Mouse (Mus musculus): ENCODE results near the gene Wnt7b. TPM values are rescaled to one million over a fixed set of nuclear protein-coding genes. Genes with fewer than 3 reads are reported as not detected.

The Wnt7b gene
- total RNA-seq, 1 experiment: 11.2 TPM

- Histone ChIP-seq H3K9ac (ENCODE audit: insufficient read depth, low read depth, low read length, poor library complexity, severe bottlenecking) (no peak overlapping the region), H3K27ac (ENCODE audit: insufficient read depth, low read depth, low read length, poor library complexity, severe bottlenecking) (no peak overlapping the region), H3K9me3 (ENCODE audit: control insufficient read depth, insufficient read depth, low read depth, low read length) (no peaks in the 10 kb centered on the region), H3K36me3 (ENCODE audit: control insufficient read depth, insufficient read depth, low read length, poor library complexity, severe bottlenecking) (no peaks in the 10 kb centered on the region), H3K4me3 (ENCODE audit: insufficient read depth in 1 of 2, low read depth in 1 of 2, low read length in 2 of 2, poor library complexity in 1 of 2, severe bottlenecking in 1 of 2) (no peak overlapping the region), H3K4me1 (ENCODE audit: control insufficient read depth in 2 of 2, insufficient read depth in 2 of 2, low read length in 2 of 2, poor library complexity in 1 of 2) (peaks cover 1 to 23% of the 10 kb centered on the region in 2 experiments; a peak in 2 of 4 replicates)
- no peak for DNase-seq (ENCODE audit: low read depth, low spot score)
- TF ChIP-seq ZC3H11A (IDR thresholded peaks at IDR 0.05; ENCODE audit: borderline replicate concordance, low read depth, low read length) (no peak), HCFC1 (IDR thresholded peaks at IDR 0.05; ENCODE audit: borderline replicate concordance, insufficient read depth, low read length) (no peak), ZNF384 (IDR thresholded peaks at IDR 0.05; ENCODE audit: low read depth, low read length) (no peak), MAFK (IDR thresholded peaks at IDR 0.05; ENCODE audit: insufficient read depth, low read depth, low read length) (no peak), CHD2 (IDR thresholded peaks at IDR 0.05; ENCODE audit: low read depth, low read length) (no peak)
- in situ Hi-C loops (cut with MboI; ENCODE audit: low sequenced_read_pairs in 2 of 2, unreplicated experiment in 2 of 2): no loop called here
Measured at GRCm38 (mm10) chr15:85603422-85603821, 21.1 kb upstream of the Wnt7b start.

GRCm38 (mm10) chr15:85602733-85603132, 20.5 kb upstream of the Wnt7b start:
- Histone ChIP-seq H3K36me3 (ENCODE audit: control insufficient read depth, insufficient read depth, low read length, poor library complexity, severe bottlenecking) (no peaks in the 10 kb centered on the region), H3K4me3 (ENCODE audit: insufficient read depth in 1 of 2, low read depth in 1 of 2, low read length in 2 of 2, poor library complexity in 1 of 2, severe bottlenecking in 1 of 2) (no peak overlapping the region), H3K4me1 (ENCODE audit: control insufficient read depth in 2 of 2, insufficient read depth in 2 of 2, low read length in 2 of 2, poor library complexity in 1 of 2) (peaks cover 1 to 23% of the 10 kb centered on the region in 2 experiments; a peak in 2 of 4 replicates), H3K9ac (ENCODE audit: insufficient read depth, low read depth, low read length, poor library complexity, severe bottlenecking) (no peak overlapping the region), H3K9me3 (ENCODE audit: control insufficient read depth, insufficient read depth, low read depth, low read length) (no peaks in the 10 kb centered on the region), H3K27ac (ENCODE audit: insufficient read depth, low read depth, low read length, poor library complexity, severe bottlenecking) (no peak overlapping the region)
- DNase-seq (ENCODE audit: low read depth, low spot score): no peak
- TF ChIP-seq ZC3H11A (IDR thresholded peaks at IDR 0.05; ENCODE audit: borderline replicate concordance, low read depth, low read length): no peak
- no peak for TF ChIP-seq HCFC1 (IDR thresholded peaks at IDR 0.05; ENCODE audit: borderline replicate concordance, insufficient read depth, low read length)
- no peak for TF ChIP-seq CHD2 (IDR thresholded peaks at IDR 0.05; ENCODE audit: low read depth, low read length)
- no peak for TF ChIP-seq MAFK (IDR thresholded peaks at IDR 0.05; ENCODE audit: insufficient read depth, low read depth, low read length)
- no peak for TF ChIP-seq ZNF384 (IDR thresholded peaks at IDR 0.05; ENCODE audit: low read depth, low read length)
- in situ Hi-C loops (cut with MboI; ENCODE audit: low sequenced_read_pairs in 2 of 2, unreplicated experiment in 2 of 2): no loop called here

GRCm38 (mm10) chr15:85602021-85602420, 19.7 kb upstream of the Wnt7b start:
- H3K9me3 ChIP-seq (ENCODE audit: control insufficient read depth, insufficient read depth, low read depth, low read length): no peaks in the 10 kb centered on the region
- in situ Hi-C loops (cut with MboI; ENCODE audit: low sequenced_read_pairs in 2 of 2, unreplicated experiment in 2 of 2): no loop called here
- peaks cover 1 to 23% of the 10 kb centered on the region in 2 experiments; a peak in 2 of 4 replicates for H3K4me1 ChIP-seq (ENCODE audit: control insufficient read depth in 2 of 2, insufficient read depth in 2 of 2, low read length in 2 of 2, poor library complexity in 1 of 2)
- DNase-seq (ENCODE audit: low read depth, low spot score): no peak
- no peak overlapping the region for H3K27ac ChIP-seq (ENCODE audit: insufficient read depth, low read depth, low read length, poor library complexity, severe bottlenecking)
- H3K4me3 ChIP-seq (ENCODE audit: insufficient read depth in 1 of 2, low read depth in 1 of 2, low read length in 2 of 2, poor library complexity in 1 of 2, severe bottlenecking in 1 of 2): no peak overlapping the region
- TF ChIP-seq CHD2 (IDR thresholded peaks at IDR 0.05; ENCODE audit: low read depth, low read length) (no peak), HCFC1 (IDR thresholded peaks at IDR 0.05; ENCODE audit: borderline replicate concordance, insufficient read depth, low read length) (no peak), ZNF384 (IDR thresholded peaks at IDR 0.05; ENCODE audit: low read depth, low read length) (no peak), ZC3H11A (IDR thresholded peaks at IDR 0.05; ENCODE audit: borderline replicate concordance, low read depth, low read length) (no peak), MAFK (IDR thresholded peaks at IDR 0.05; ENCODE audit: insufficient read depth, low read depth, low read length) (no peak)
- H3K36me3 ChIP-seq (ENCODE audit: control insufficient read depth, insufficient read depth, low read length, poor library complexity, severe bottlenecking): no peaks in the 10 kb centered on the region
- H3K9ac ChIP-seq (ENCODE audit: insufficient read depth, low read depth, low read length, poor library complexity, severe bottlenecking): no peak overlapping the region

DNA sequence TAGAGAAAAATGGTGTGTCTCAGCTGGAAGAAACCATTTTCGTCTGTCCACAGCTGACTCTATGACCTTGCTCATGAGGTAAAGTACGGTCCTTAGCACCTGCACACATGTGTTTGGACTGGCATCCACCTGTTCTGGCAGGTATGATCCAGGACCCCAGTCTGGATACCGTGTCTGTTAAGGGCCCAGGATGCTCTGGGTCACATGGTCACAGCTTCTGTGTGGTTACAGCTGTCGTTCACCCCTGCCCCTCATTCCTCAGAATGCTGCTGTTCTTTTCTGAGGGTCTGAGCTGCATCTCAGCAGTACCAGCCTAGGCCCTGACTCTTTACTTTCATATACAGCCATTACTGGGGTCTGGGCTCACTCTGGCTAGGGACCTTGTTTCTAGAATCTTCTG, 18.9 kb upstream of the Wnt7b start:
- TF ChIP-seq ZC3H11A (IDR thresholded peaks at IDR 0.05; ENCODE audit: borderline replicate concordance, low read depth, low read length) (no peak), ZNF384 (IDR thresholded peaks at IDR 0.05; ENCODE audit: low read depth, low read length) (no peak), HCFC1 (IDR thresholded peaks at IDR 0.05; ENCODE audit: borderline replicate concordance, insufficient read depth, low read length) (no peak), CHD2 (IDR thresholded peaks at IDR 0.05; ENCODE audit: low read depth, low read length) (no peak), MAFK (IDR thresholded peaks at IDR 0.05; ENCODE audit: insufficient read depth, low read depth, low read length) (no peak)
- in situ Hi-C loops (cut with MboI; ENCODE audit: low sequenced_read_pairs in 2 of 2, unreplicated experiment in 2 of 2): no loop called here

DNA sequence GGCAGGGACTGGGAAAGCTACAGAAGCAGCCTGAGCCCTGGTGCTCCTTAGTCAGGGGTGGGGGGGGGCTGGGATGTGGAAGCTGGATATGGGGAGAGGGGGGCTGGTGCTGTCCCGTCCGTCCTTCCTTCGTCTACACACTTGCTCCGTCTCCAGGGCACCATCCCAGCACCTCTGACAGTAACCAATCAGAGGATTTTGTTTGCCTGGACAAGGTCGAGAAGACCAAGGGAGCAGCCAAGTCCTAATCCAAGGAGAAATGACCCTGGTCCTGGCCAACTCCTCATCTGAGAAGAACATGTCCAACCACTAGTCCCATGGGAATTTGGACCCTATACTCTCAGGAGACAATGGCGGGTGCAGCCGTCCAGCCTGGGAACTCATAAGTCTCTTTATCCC, 18.4 kb upstream of the Wnt7b start:
- Histone ChIP-seq H3K9ac (ENCODE audit: insufficient read depth, low read depth, low read length, poor library complexity, severe bottlenecking) (no peak overlapping the region), H3K4me3 (ENCODE audit: insufficient read depth in 1 of 2, low read depth in 1 of 2, low read length in 2 of 2, poor library complexity in 1 of 2, severe bottlenecking in 1 of 2) (no peak overlapping the region), H3K36me3 (ENCODE audit: control insufficient read depth, insufficient read depth, low read length, poor library complexity, severe bottlenecking) (no peaks in the 10 kb centered on the region), H3K27ac (ENCODE audit: insufficient read depth, low read depth, low read length, poor library complexity, severe bottlenecking) (no peak overlapping the region), H3K9me3 (ENCODE audit: control insufficient read depth, insufficient read depth, low read depth, low read length) (no peaks in the 10 kb centered on the region), H3K4me1 (ENCODE audit: control insufficient read depth in 2 of 2, insufficient read depth in 2 of 2, low read length in 2 of 2, poor library complexity in 1 of 2) (peaks cover 1 to 23% of the 10 kb centered on the region in 2 experiments; a peak in 2 of 4 replicates)
- in situ Hi-C loops (cut with MboI; ENCODE audit: low sequenced_read_pairs in 2 of 2, unreplicated experiment in 2 of 2): no loop called here
- no peak for TF ChIP-seq MAFK (IDR thresholded peaks at IDR 0.05; ENCODE audit: insufficient read depth, low read depth, low read length)
- no peak for TF ChIP-seq ZNF384 (IDR thresholded peaks at IDR 0.05; ENCODE audit: low read depth, low read length)
- no peak for TF ChIP-seq ZC3H11A (IDR thresholded peaks at IDR 0.05; ENCODE audit: borderline replicate concordance, low read depth, low read length)
- no peak for TF ChIP-seq HCFC1 (IDR thresholded peaks at IDR 0.05; ENCODE audit: borderline replicate concordance, insufficient read depth, low read length)
- no peak for TF ChIP-seq CHD2 (IDR thresholded peaks at IDR 0.05; ENCODE audit: low read depth, low read length)
- DNase-seq (ENCODE audit: low read depth, low spot score): no peak

More for the DNA sequence above, 18.9 kb upstream of the Wnt7b start:
- Histone ChIP-seq H3K4me3 (ENCODE audit: insufficient read depth in 1 of 2, low read depth in 1 of 2, low read length in 2 of 2, poor library complexity in 1 of 2, severe bottlenecking in 1 of 2) (no peak overlapping the region), H3K9ac (ENCODE audit: insufficient read depth, low read depth, low read length, poor library complexity, severe bottlenecking) (no peak overlapping the region), H3K36me3 (ENCODE audit: control insufficient read depth, insufficient read depth, low read length, poor library complexity, severe bottlenecking) (no peaks in the 10 kb centered on the region), H3K27ac (ENCODE audit: insufficient read depth, low read depth, low read length, poor library complexity, severe bottlenecking) (no peak overlapping the region), H3K9me3 (ENCODE audit: control insufficient read depth, insufficient read depth, low read depth, low read length) (no peaks in the 10 kb centered on the region), H3K4me1 (ENCODE audit: control insufficient read depth in 2 of 2, insufficient read depth in 2 of 2, low read length in 2 of 2, poor library complexity in 1 of 2) (peaks cover 1 to 23% of the 10 kb centered on the region in 2 experiments; a peak in 2 of 4 replicates)
- DNase-seq (ENCODE audit: low read depth, low spot score): no peak
